Mouse (Mus musculus) regulatory T cell (primary cell): ENCODE data around the gene Cstf3.

Experiments
- in situ Hi-C: fragments of 300-600 bp; cut with MboI, MseI; formaldehyde crosslinking; loops from one replicate; pipeline ENCODE4 v1.15.1; 2025; ENCODE audit warnings: high pct_unique_total_duplicates

The Cstf3 gene

GRCm38 (mm10) chr2:104595063-104595462, 4.7 kb downstream of the Cstf3 start:
- in situ Hi-C loops = loop anchor here (10.0 kb wide), 1 partner anchor 910 kb away; no protein-coding TSS in a partner anchor

GRCm38 (mm10) chr2:104603431-104603830, 13.1 kb downstream of the Cstf3 start:
- in situ Hi-C loops = no loop called here

- in situ Hi-C loops = no loop called here
These were observed 14.4 kb downstream of the Cstf3 start for GRCm38 (mm10) chr2:104604718-104605117.

DNA sequence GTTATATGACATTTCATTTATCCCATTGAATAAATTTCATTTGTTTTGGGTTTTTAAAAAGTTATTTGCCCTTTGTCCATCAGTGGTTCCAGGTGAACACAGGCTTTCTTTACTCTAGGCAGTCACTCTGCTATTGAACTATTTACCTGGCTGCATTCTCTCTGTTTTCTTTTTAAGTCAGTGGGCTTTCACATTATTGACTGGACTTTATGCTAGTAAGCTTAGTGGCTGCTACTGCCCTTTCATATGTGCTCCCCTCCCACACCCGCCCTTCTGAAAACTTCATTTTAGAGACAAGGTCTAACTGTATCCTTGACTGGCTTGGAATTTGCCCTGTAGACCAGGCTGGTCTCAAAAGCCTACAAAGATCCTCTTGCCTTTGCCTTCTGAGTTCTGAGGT, 15.2 kb downstream of the Cstf3 start:
- in situ Hi-C loops = no loop called here

GRCm38 (mm10) chr2:104614786-104615185, 24.5 kb downstream of the Cstf3 start:
- in situ Hi-C loops = no loop called here

- in situ Hi-C loops = no loop called here
These were observed 25.8 kb downstream of the Cstf3 start for GRCm38 (mm10) chr2:104615985-104616711.

DNA sequence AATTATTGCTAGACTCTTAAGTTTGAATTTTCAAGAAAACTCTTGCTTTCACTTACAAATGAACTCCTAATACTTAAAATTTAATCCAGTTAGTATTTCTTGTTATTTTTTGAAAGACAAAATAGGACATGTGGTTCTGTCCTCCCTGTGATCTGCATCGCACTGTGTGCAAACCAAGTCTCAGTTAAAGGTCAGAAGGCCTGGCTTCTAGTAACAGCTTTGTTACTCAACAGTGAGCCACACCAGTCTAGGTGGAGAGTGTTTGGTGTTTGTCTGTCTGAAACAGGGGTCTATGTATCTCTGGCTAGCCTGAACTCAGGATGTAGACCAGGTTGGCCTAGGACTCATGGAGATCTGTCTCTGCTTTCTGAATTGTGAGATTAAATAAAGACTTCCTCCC, 68.3 kb downstream of the Cstf3 start:
- in situ Hi-C loops = no loop called here

GRCm38 (mm10) chr2:104663372-104664100, 73.2 kb downstream of the Cstf3 start:
- in situ Hi-C loops = no loop called here

DNA sequence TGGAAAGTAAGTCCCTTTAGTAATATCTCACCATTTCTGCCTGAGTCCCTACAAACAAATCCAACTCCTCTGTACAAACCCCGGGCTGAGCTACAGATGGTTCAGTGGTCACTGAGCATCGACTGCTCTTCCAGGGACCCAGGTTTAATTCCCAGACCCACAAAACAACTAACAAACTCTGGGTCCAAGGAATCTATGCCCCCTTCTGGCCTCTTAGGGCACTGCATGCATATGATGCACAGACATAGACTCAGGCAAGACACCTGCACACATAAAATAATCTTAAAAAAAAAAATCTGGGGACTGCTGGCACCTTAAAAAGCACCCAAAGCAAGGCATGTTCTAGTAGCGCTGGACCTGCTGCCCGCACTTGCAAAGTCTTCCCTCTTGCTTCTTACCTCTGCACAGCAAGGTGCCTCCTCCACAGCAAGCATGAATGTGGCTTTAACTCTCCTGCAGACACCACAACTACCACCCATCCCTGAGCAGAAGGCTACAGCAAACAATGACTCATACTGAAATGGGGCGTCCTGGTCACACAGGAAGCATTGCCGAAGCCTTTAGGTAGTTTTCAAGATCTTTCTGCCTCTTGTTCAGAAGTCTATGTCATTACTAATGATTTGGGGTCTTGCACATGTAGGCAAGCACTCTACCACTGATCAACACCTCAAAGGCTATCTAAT, 78.9 kb downstream of the Cstf3 start:
- in situ Hi-C loops = no loop called here

- in situ Hi-C loops = no loop called here
These were observed 81.4 kb downstream of the Cstf3 start for GRCm38 (mm10) chr2:104671724-104672123.

DNA sequence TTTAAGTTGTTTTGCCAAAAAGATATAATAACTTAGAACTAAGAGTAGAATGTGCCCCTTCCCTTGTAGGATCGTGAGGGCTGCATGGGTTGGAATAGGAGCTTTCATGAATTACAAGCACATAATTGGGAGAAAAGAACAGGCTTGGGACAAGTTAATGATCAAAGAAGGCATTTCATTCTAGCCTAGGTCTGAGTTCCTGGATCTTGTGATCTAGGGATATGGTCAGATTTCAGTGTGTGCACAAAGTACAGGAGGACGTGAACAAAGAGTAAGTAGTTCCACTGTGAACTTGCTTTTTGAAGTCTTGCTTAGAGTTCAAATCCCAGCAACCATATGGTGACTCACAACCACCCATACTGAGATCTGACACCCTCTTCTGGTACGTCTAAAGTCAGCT, 87.0 kb downstream of the Cstf3 start:
- in situ Hi-C loops = no loop called here

DNA sequence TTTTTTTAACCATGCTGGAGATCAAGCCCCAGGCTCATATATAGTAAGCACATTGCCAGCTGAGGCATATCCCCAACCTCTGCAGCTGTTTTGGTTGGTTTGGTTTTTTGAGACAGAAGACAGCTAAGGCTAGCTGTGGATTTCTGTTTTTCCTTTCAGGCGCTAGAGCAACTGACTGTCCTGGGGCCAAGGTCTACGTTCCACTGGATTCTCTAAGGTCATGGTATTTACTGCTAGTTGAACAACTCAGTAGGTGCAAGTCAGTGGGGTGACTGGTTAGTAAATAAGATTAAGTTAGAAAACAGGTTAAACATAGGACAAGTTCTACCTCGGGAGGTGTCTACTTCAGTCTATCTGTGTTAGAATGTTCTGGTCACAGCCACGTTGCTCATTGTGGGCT, 94.4 kb downstream of the Cstf3 start:
- in situ Hi-C loops = no loop called here

DNA sequence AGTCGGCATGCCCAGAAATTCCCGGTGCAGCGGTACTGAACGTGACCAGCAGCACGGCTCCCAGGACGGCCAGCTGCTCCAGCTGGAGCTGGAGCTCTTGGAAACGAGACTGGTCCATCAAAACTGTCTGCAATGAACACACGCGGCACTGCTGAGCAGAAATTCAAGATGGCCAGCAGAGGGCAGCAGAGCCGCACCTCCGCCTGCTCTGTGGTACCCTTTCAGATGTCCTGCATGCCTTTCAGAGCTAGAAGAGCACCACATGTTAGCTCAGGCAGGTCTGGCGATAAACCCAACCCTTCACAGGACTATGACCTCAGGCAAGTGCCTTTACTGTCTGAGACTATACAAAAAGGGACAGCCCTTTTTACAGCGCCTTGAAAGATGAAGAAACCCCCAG, 95.1 kb downstream of the Cstf3 start:
- in situ Hi-C loops = no loop called here

- in situ Hi-C loops = no loop called here
These were observed 96.9 kb downstream of the Cstf3 start for GRCm38 (mm10) chr2:104687261-104687660.

DNA sequence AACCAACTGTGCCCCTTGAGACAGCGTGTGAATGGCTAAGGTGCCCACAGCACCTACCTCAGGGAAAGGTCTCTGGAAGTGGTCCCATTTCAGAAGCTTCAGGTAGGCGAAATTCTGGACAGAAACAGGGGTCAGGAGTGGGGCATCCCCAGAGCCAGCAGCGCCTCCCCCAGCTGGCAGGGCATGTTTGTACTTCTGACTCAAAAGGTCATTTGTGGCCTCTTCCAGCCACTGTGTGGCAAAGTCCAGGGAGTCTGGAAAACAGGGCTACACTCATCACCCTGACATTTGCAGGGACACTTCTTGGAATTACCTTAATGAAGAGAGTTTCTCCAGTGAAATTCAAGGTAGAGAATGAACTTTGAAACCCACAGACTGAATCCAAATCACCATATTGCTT, 98.0 kb downstream of the Cstf3 start:
- in situ Hi-C loops = no loop called here

- in situ Hi-C loops = no loop called here
These were observed 98.4 kb downstream of the Cstf3 start for GRCm38 (mm10) chr2:104688724-104689123.

- in situ Hi-C loops = no loop called here
These were observed 100.4 kb downstream of the Cstf3 start for GRCm38 (mm10) chr2:104690720-104691119.

DNA sequence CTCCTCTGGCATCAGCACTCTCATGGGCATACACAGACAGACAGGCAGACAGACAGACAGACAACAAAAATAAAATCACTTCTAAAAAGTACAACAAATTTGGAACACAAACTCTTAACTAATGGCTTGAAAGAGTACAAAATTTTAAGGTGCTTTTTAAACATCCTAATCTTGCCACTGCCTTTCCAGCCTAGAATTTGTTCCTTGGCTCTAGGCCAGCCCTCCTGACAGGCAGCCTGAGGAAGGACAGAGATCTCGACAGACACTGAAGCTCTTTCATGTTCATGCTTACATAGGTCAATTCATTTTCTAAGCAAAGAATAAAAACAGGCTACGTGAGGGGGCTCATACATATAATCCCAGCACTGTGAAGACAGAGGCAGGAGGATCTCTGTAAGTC, 102.2 kb downstream of the Cstf3 start:
- in situ Hi-C loops = no loop called here

DNA sequence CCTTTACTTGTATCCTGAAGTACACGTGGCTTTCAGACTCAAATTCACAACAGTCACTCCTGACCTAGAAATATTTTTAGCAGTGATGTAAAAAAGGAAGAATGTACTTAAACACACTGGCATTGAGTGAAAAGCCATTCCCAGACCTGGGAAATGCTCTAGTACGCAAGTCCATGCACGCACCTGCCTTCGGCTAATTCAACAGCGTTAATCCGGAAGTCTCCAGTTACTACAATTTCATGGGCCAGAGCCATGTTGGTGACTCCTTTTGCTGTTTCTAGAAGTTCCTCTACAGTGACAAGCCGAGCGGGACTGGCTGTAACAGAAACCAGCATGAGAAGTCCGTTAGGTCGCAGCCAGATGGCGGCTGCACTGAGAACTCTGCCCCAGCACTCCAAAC, 109.3 kb downstream of the Cstf3 start:
- in situ Hi-C loops = no loop called here

GRCm38 (mm10) chr2:104703158-104703557, 112.8 kb downstream of the Cstf3 start:
- in situ Hi-C loops = no loop called here

GRCm38 (mm10) chr2:104704355-104704754, 114.0 kb downstream of the Cstf3 start:
- in situ Hi-C loops = no loop called here

DNA sequence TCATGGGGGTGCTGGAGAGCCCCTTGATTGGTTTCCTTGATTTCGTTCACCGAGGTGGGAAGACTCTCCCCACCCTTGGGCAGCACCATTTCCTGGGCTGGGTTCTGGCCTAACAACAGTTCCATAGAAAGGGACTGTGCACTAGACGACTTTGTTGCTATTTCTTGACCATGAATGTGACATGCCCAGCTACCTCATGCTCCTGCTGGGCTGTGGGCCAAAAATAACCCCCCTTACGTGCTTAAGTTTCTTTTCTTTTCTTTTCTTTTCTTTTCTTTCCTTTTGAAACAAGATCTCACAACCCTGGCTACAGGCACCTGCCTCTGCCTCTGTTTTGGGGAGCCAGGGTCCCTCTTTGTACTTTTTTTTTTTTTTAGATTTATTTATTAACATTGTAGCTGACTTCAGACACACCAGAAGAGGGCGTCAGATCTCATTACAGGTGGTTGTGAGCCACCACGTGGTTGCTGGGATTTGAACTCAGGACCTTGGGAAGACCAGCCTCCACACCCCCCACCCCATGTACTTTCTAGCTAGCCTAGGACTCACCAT, 119.5 kb downstream of the Cstf3 start:
- in situ Hi-C loops = no loop called here
